Mouse (Mus musculus) embryo, embryonic 11.5 days (tissue): ENCODE data around the gene Psen1.

Source experiments
- DNase-seq: peaks from one replicate; pipeline ENCODE4 v3.0.0-alpha.2; 2012; ENCODE audit warnings: low read depth, low spot score

The Psen1 gene

GRCm38 (mm10) chr12:83687934-83688315, at the start of gene Psen1:
Gene Psen1 (plus strand): TSS chr12:83688152.
- peak; percentile 93 for DNase-seq

GRCm38 (mm10) chr12:83641233-83641632, 46.7 kb upstream of the Psen1 start:
- DNase-seq: no peak

- no peak for DNase-seq
These were observed 44.8 kb upstream of the Psen1 start for GRCm38 (mm10) chr12:83643116-83643515.

- no peak for DNase-seq
These were observed 37.6 kb upstream of the Psen1 start for GRCm38 (mm10) chr12:83650346-83650745.

DNA sequence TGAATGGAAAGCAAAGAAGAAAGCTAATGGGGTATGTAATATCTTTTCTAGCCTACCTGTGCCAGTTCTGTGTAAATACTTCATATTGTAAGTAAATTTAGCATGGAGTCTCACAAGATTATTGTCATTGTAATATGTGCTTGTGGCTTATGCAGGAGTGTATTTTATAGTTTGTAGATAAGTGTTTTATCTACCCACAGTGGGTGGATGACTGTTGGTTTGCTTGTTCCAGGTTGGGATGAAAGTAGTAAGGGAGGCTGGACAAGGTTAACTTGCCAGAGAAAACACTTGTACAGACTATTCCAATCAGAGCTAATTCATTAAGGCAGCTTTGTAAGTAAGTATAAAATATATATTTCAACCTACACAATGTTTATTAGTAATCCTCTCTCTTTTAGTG, 36.5 kb upstream of the Psen1 start:
- DNase-seq: no peak

DNA sequence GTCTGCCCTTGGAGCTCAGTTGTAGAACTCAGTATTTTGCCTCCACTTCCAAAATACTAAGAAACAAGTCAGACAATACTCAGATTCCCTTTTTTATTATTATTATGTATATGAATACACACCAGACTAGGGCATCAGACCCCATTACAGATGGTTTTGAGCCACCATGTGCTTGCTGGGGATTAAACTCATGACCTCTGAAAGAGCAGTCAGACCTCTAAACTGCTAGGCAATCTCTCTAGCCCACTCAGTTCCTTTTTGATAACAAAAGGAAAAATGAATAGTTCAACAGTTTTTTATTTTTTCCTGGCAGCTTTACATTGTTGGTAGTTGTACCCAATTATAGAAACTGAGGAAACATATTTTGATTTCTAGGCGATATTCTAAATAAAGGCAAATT, 2.5 kb upstream of the Psen1 start:
- no peak for DNase-seq

DNA sequence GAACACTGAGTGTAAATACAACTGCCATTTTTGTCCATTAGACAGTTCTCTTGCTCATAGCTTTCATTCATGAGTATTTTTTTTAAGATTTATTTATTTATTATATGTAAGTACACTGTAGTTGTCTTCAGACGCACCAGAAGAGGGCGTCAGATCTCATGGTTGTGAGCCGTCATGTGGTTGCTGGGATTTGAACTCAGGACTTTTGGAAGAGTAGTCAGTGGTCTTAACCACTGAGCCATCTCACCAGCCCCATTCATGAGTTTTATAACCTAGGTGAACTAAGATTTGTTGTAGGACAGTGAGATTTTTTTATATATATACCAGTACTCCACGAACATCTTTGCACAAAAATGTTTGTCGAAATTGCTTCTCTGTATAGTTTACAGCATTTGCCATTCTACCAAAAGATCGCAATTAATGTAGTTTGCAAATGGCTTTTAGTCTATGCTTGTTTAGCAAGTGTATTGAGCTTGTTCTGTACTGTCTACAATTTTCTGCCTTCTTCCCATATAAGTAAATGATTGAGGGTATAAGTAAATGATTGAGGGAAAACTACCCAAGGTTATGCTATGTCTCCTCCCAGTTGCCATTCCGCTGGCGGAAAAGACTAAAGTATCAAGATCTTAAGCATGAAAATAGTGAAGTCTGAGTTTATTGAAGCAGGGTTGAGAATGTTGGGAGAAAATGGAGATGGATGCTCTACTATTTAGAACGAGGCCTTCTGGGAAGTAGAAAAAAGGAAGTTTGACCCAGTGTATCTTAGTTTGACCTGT, 1.2 kb upstream of the Psen1 start:
- DNase-seq: no peak

DNA sequence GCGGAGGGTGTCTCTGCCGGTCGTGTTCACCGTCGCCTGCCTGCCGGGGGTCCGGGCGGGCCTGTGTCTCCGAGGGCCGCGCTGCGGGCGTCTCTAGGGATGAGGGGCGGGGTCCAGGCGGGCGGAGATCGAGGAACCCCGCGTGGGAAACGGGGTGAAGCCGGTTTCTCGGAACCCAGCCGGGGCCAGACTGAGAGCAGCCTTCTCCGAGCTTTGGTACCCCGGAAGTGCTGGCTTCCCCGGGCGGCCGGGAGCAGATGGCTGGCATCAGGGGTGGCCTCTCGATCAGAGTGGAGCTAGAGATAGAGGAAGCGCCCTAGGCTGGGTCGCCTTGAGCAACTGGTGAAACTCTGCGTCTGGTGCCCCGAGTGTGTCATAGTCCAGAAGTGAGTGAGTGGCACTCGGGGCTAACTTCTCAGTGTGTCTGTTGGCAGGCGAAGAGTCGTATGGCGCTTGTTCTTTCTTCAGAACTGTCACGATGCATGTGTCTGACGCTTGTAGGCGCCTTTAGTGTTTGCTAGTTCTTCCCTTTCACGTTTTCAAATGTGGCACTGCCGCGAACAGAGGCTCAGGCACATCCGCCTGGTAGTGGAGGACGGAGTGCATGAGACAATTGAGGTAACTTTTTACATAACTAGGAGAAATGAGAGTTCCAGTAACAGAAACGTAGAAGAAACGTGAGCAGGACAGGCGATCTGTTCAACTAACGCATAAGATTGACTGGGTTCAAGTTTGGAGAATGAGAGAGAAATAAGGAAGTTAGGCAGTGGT, 549 bp downstream of the Psen1 start:
- peak; percentile 24 for DNase-seq

GRCm38 (mm10) chr12:83689087-83689432, 1.1 kb downstream of the Psen1 start:
- DNase-seq: no peak

- DNase-seq: no peak
These were observed 6.1 kb downstream of the Psen1 start for GRCm38 (mm10) chr12:83694011-83694410.

DNA sequence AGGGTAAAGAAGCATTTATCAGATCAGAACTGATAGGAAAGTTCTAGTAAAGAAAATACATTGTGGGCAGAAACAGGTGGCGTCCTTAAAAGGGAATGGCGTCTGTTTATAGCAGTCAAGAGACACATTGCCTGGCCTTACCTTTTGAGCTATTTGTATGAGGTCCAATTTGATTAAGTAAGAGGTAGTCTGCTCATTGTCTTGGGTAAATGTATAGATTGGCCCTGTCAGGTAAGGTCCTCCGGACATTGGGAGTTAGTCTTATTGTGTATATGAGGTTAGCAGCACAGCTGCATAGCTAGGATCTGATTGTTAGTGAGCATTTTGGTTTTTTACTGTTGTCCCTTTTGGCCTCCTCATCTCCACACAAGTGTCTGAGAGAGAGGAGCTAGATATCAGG, 6.7 kb downstream of the Psen1 start:
- no peak for DNase-seq

GRCm38 (mm10) chr12:83698637-83699036, 10.7 kb downstream of the Psen1 start:
- no peak for DNase-seq

- no peak for DNase-seq
These were observed 13.7 kb downstream of the Psen1 start for GRCm38 (mm10) chr12:83701608-83702007.

DNA sequence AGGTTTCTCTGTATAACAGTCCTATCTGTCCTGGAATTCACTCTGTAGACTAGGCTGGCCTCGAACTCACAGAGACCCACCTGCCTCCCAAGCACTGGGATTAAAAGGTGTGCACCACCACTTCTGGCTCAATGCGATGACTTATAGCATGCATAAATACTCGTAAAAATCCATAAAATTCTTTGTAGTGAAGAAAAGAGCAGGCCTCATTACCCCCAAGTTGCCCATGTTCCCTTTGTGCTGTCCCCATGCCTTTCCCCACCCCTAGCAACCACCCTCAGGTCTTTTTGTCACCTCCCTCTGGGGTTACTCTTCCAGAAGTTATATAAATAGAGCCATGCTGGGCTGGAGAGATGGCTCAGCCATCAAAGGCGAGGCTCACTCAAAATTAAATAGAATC, 14.8 kb downstream of the Psen1 start:
- no peak for DNase-seq

DNA sequence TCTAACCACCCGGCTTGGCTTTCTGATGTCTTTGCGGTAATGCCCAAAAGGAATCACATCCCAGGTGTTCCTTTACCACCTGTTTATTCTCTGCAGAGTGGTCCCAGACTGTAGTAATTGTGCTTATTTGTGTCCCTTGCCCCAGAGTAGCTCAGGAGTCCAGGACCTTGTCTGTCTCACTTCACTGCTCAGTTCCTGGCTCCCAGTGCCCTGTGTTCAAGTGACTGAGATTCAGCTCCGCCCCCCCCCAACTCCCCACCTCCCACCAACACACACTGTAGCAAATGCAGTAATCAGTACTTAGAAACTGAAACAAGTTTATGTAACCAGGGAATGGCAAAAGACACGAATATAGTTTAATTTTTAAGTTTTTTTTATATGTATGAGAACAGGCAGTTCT, 19.0 kb downstream of the Psen1 start:
- no peak for DNase-seq

- DNase-seq: no peak
These were observed 20.5 kb downstream of the Psen1 start for GRCm38 (mm10) chr12:83708160-83709092.

DNA sequence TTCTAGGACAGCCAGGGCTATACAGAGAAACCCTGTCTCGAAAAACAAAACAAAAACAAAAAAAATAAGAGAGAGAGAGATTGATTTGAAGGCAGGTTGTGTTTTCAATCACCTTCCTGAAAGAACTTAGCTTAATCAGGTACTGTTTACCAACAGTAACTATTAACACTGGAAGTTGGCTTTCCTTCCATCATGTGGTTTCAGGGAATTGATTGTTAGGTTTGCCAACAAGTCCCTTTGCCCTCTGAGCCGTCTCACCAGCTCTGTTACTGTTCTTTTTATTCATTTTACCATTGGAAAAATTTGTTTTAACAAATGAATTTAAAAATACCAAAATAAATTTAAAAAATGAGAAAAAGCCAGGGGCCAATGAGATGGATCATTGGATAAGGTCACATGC, 22.0 kb downstream of the Psen1 start:
- DNase-seq: no peak

- DNase-seq: peak; percentile 36
These were observed 25.8 kb downstream of the Psen1 start for GRCm38 (mm10) chr12:83713749-83714148.

- no peak for DNase-seq
These were observed 28.6 kb downstream of the Psen1 start for GRCm38 (mm10) chr12:83716416-83717184.

DNA sequence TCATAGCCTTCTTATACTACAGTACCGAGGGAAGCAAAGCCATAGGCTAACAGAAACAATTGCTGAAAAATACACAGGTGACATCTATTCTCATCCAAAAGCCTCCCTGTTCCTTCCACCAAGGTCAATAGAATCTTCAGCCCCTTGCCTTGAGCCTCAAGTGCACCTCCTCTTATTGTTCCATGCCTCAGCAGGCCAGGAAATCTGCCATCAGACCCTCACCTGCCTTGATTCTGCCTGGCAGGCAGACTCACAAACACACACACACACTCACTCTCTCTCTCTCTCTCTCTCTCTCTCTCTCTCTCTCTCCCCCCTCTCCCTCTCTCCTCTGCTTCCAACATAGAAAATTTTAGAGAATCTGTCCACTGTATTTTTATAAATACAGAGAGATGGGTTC, 31.5 kb downstream of the Psen1 start:
- no peak for DNase-seq

DNA sequence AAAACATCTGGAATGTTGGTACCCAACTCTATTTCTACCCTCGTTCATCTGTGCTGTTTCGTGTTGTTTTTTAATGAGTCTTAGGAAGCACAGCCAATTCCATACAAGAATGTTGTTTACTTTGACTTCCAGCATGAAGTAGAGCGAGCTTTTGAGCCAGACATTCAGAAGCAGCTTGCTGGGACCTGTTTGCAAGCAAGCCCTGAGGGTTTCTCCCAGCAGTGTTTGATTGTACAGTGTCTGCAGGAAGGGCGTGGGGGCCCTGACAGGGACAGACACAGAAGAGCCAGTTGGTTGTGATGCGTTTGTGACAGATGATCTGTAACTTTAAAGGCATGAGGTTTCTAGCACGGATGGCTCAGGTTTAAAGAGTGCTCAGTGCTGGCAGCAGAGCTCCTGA, 33.3 kb downstream of the Psen1 start:
- no peak for DNase-seq
